Mouse (Mus musculus): ENCODE data around the gene Actrt3. TPM values are rescaled to one million over a fixed set of nuclear protein-coding genes. Genes with fewer than 3 reads are reported as not detected.

Actrt3 gene
- polyA plus RNA-seq, 1 experiment from 2014 or later: not detected

- H3K27ac ChIP-seq: no peak overlapping the region
- no peaks in the 10 kb centered on the region for H3K4me1 ChIP-seq
- 37% methylated on average over 6 of the region's 6 CpGs for whole genome bisulfite sequencing
- H3K9me3 ChIP-seq: no peaks in the 10 kb centered on the region
- no peak overlapping the region for H3K9ac ChIP-seq
- ATAC-seq (ENCODE audit: insufficient number of reproducible peaks, low FRiP score, low TSS enrichment, low read depth): no peak
- H3K4me3 ChIP-seq: no peak overlapping the region
- H3K27me3 ChIP-seq: no peaks in the 10 kb centered on the region
- no peaks in the 10 kb centered on the region for H3K36me3 ChIP-seq
- no peak overlapping the region for H3K4me2 ChIP-seq
These were observed 38.9 kb downstream of the Actrt3 start for GRCm38 (mm10) chr3:30560677-30561314.

- Histone ChIP-seq H3K4me3 (no peak overlapping the region), H3K27me3 (no peaks in the 10 kb centered on the region), H3K9ac (no peak overlapping the region), H3K4me1 (peaks cover 4% of the 10 kb centered on the region; the same call in 1 of the 2 replicates), H3K4me2 (no peak overlapping the region), H3K27ac (no peak overlapping the region), H3K9me3 (no peaks in the 10 kb centered on the region), H3K36me3 (no peaks in the 10 kb centered on the region)
- ATAC-seq (ENCODE audit: insufficient number of reproducible peaks, low FRiP score, low TSS enrichment, low read depth): no peak
- 79% methylated on average over 6 of the region's 6 CpGs for WGBS
These were observed 46.0 kb downstream of the Actrt3 start for GRCm38 (mm10) chr3:30553741-30554140.

GRCm38 (mm10) chr3:30550218-30550617 is 49.5 kb downstream of the Actrt3 start:
- H3K27me3 ChIP-seq: no peaks in the 10 kb centered on the region
- no peak overlapping the region for H3K9ac ChIP-seq
- no peaks in the 10 kb centered on the region for H3K9me3 ChIP-seq
- H3K27ac ChIP-seq: no peak overlapping the region
- no peaks in the 10 kb centered on the region for H3K36me3 ChIP-seq
- ATAC-seq (ENCODE audit: insufficient number of reproducible peaks, low FRiP score, low TSS enrichment, low read depth): no peak
- 69% methylated on average over 2 of the region's 2 CpGs for WGBS
- H3K4me3 ChIP-seq: no peak overlapping the region
- H3K4me2 ChIP-seq: no peak overlapping the region
- peaks cover 15% of the 10 kb centered on the region; the same call in 1 of the 2 replicates for H3K4me1 ChIP-seq

- Histone ChIP-seq H3K27ac (no peak overlapping the region), H3K4me2 (no peak overlapping the region), H3K4me1 (peaks cover 15% of the 10 kb centered on the region; the same call in 1 of the 2 replicates), H3K4me3 (no peak overlapping the region), H3K36me3 (no peaks in the 10 kb centered on the region), H3K27me3 (no peaks in the 10 kb centered on the region), H3K9ac (no peak overlapping the region), H3K9me3 (no peaks in the 10 kb centered on the region)
- ATAC-seq (ENCODE audit: insufficient number of reproducible peaks, low FRiP score, low TSS enrichment, low read depth): no peak
- WGBS: 38% methylated on average over 7 of the region's 7 CpGs
These were observed 50.8 kb downstream of the Actrt3 start for GRCm38 (mm10) chr3:30548928-30549327.

GRCm38 (mm10) chr3:30547908-30548307 is 51.8 kb downstream of the Actrt3 start, which contains the start of gene Mecom:
Mecom (minus strand) TSS chr3:30548008.
- H3K27me3 ChIP-seq: no peaks in the 10 kb centered on the region
- no peak within 1 kb of the TSS for H3K4me3 ChIP-seq
- 81% methylated on average over 3 of the region's 3 CpGs for WGBS
- H3K9ac ChIP-seq: no peak within 1 kb of the TSS
- no peaks in the 10 kb centered on the region for H3K9me3 ChIP-seq
- no peak within 1 kb of the TSS for H3K27ac ChIP-seq
- peak within 1 kb of the TSS; percentile 23; the same call in 1 of the 2 replicates for H3K4me2 ChIP-seq
- no peaks in the 10 kb centered on the region for H3K36me3 ChIP-seq
- ATAC-seq (ENCODE audit: insufficient number of reproducible peaks, low FRiP score, low TSS enrichment, low read depth): no peak
- H3K4me1 ChIP-seq: peaks cover 15% of the 10 kb centered on the region; the same call in 1 of the 2 replicates

Other genes starting within 250 kb of the Actrt3 start
- 37.7 and 38.4 TPM in 2 replicates for gene Mecom, start 51.9 kb downstream of the Actrt3 start, polyA plus RNA-seq (2015; fragmentation: Nextera tagmentation; extraction: Ambion mirVana)
- 30.4 and 31.5 TPM in 2 replicates for gene Mynn, start 2.1 kb upstream of the Actrt3 start, polyA plus RNA-seq (2015; fragmentation: Nextera tagmentation; extraction: Ambion mirVana)
- gene Lrriq4, start 44.6 kb upstream of the Actrt3 start, polyA plus RNA-seq (2015; fragmentation: Nextera tagmentation; extraction: Ambion mirVana): not detected in 2 replicates
- gene Lrrc34, start 47.9 kb upstream of the Actrt3 start, polyA plus RNA-seq (2015; fragmentation: Nextera tagmentation; extraction: Ambion mirVana): 0.42 and 0.89 TPM in 2 replicates
- gene Lrrc31, start 99.9 kb upstream of the Actrt3 start, polyA plus RNA-seq (2015; fragmentation: Nextera tagmentation; extraction: Ambion mirVana): 0.10 and 0.30 TPM in 2 replicates
- gene Samd7, start 146.4 kb upstream of the Actrt3 start, polyA plus RNA-seq (2015; fragmentation: Nextera tagmentation; extraction: Ambion mirVana): 0.05 TPM in 1 of 2 replicates, not detected in the other
- gene Sec62, start 192.9 kb upstream of the Actrt3 start, polyA plus RNA-seq (2015; fragmentation: Nextera tagmentation; extraction: Ambion mirVana): 86.5 and 102 TPM in 2 replicates

Data from limb, embryonic 15.5 days (tissue).